Mouse (Mus musculus) brain, embryonic 14.5 days (tissue): ENCODE data around the gene Tbl1x.

Experiments used
- CTCF ChIP-seq: fragments of 200-500 bp; IDR thresholded peaks from 2 replicates; pipeline ENCODE4 v1.5.1; 2012; ENCODE audit warnings: inconsistent platforms, mild to moderate bottlenecking, moderate library complexity, borderline replicate concordance; ENCODE audit not compliant: insufficient read depth, insufficient read length; ENCODE audit errors: extremely low read depth
- POLR2A ChIP-seq: fragments of 200-500 bp; IDR thresholded peaks from 2 replicates; pipeline ENCODE4 v1.6.1; 2012; ENCODE audit warnings: mild to moderate bottlenecking, inconsistent platforms, borderline replicate concordance; ENCODE audit not compliant: poor library complexity, insufficient read depth, insufficient read length, severe bottlenecking; ENCODE audit errors: extremely low read depth

GRCm38 (mm10) chrX:77559199-77559881 lies 48.5 kb downstream of the Tbl1x start:
- TF ChIP-seq CTCF (no peak), POLR2A (no peak)
